Mouse (Mus musculus) naive thymus-derived CD4-positive, alpha-beta T cell, adult 2 months (primary cell): ENCODE data around the gene Myo1h.
A peak's percentile ranks its signal among the peaks of the same experiment; 100 is the strongest.

ENCODE experiments used
- DNase-seq: peaks from one replicate; pipeline ENCODE4 v3.0.0-alpha.2; 2011; ENCODE audit warnings: low read depth

The Myo1h gene

DNA sequence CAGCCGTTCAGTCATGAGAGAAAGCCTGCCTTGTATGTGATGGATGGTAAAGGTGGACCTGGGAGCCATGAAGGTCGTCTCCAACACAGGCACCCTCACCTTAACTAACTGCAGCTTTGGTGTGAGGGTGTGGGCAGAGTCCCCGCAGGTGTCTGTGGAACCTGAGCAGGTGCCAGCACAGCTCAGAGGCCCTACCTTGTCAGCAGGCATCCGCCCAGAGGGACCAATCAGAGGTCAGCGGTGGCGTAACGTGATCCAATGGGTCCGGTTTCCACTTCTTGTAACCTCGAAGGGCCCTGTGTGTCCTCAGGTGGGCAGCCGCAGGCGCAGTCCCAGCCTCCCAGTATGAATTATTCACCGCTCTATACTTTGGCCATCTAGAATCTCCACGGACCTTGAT, at the start of gene Myo1h:
Gene Myo1h (plus strand): TSS at position 293 of the 400 bp plus-strand sequence.
- DNase-seq = no peak

DNA sequence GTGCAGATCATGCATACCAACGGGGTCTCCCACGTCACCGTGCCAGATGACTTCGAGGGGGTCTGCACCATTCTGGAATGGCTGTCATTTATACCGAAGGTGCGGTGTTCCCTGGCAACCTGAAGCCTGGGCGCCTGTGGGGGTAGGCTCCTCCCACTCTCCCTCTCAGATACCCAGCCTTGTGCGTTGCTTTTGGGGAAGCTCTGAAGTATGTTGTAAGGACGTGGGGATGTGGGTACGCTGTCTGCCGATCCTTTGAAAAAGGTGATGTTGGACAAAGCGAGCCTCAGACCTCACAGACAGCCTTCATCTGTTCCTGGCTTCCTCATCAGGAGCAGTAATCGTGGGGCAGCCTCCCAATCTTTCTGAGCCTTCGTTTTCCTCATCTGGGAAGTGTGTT, 49.2 kb upstream of the Myo1h start:
- no peak for DNase-seq

DNA sequence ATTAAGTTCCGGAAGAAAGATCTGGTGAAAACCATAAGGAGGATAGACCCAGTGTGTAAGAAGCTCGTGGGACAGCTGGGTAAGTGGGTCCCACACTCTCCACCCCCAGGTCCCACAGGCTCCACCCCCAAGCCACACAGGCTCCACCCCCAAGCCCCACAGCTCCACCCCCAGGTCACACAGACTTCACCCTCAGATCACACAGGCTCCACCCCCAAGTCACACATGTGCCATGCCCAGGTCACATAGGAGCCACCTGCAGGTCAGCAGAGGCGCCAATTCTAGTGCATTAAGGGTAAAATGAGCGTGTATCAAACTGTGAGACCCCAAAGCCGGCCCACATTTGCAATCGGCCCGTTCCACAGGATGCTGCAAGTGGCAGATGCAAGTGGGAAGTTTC, 42.5 kb upstream of the Myo1h start:
- DNase-seq = no peak

- DNase-seq = peak; percentile 68
Observed at GRCm38 (mm10) chr5:114248174-114248589, 40.8 kb upstream of the Myo1h start.

GRCm38 (mm10) chr5:114259495-114259894, 29.5 kb upstream of the Myo1h start:
- no peak for DNase-seq

DNA sequence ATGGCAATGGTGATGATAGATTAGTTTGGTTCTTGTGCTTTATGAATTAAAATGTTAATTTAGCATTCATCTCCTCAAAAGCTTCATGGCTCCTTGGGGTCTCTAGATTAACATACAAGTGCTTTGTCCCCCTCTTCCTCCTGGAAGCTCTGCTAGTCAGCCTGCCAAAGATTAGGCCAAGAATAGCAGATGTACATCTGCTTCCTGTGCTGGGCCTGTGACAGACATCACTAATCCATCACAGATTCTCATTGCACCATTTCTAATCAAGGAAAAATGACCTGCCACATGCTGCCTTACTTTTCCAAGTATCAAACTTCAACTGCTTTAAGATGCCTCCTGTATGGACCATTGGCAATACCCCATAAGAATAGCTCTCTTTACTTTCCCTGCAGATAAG, 27.5 kb upstream of the Myo1h start:
- no peak for DNase-seq

DNA sequence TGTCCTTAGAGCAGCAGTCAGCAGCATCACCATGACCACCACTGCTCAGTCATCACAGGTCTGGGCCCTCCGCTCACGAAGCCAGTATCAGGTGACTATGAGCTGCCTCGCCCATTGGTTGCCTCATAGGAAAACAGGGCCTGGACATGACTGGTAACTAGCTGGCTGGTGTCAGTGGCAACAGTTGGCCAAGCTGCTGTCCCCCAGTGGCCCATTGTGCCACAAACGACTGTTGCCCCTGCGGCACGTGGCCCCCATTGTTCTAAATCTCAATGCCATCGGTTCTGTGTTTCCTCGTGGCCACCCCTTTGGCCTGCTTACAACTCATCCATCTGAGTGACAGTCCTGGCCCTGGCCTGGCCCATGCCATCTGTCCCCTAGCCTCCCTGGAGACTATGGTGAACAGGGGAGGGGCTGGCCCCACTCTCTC, 24.9 kb upstream of the Myo1h start:
- no peak for DNase-seq

DNA sequence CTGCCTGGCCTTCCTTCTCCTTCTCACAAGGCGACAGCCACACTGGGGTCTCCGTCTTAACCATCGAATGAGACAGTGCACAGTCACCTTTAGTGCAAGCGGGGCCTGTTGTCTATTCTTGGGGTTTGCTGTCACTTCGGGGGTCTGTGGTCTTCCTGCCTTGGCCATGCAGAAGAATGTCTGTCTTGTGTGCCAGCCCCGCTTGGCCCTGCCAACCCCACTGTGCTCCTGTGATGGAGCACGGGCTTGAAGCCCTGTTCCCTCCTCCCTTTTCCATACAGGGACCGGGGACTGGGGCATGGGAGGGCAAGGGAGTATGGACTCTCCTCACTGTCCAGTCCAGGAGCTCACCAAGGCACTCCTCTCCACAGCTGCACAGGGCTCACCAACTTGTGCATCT, 24.2 kb upstream of the Myo1h start:
- no peak for DNase-seq

DNA sequence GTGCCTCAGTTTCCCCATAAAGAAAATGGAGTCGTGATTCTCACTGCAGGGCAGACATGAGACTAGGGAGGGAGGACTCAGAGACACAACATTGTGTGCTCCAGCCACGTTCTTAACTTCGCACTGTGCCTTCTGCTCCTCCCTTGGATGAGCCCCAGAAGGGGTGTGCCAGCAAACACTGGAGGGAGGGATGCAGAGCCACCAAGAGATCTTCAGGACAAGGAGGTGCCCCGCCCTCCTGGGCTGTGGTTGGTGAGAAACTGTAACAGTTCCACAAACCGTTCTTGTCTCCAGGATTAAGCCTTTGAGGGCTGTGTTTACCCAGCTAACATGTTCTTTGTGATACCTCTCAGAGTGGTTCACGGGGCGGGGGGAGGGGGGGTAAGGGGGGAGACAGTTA, 20.3 kb upstream of the Myo1h start:
- DNase-seq = no peak

DNA sequence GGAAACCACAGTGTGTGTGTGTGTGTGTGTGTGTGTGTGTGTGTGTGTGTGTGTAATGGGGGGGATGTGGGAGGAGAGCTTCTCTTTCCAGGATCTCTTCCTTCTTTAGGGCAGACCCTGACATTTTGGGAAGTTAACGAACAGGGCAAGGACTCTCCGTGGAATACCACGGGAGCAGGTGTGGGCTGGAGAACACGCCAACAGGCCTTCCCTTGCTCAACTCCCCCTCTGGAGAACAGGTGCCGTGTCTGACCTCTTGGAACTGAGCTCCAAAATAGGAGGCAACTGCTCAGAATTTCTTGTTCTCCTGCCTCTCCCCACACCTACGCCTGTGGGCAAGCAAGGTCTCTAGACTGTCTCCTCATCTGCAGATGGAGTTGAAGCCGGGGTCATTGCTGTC, 19.5 kb upstream of the Myo1h start:
- no peak for DNase-seq

- DNase-seq = no peak
Observed at GRCm38 (mm10) chr5:114269984-114270383, 19.0 kb upstream of the Myo1h start.

DNA sequence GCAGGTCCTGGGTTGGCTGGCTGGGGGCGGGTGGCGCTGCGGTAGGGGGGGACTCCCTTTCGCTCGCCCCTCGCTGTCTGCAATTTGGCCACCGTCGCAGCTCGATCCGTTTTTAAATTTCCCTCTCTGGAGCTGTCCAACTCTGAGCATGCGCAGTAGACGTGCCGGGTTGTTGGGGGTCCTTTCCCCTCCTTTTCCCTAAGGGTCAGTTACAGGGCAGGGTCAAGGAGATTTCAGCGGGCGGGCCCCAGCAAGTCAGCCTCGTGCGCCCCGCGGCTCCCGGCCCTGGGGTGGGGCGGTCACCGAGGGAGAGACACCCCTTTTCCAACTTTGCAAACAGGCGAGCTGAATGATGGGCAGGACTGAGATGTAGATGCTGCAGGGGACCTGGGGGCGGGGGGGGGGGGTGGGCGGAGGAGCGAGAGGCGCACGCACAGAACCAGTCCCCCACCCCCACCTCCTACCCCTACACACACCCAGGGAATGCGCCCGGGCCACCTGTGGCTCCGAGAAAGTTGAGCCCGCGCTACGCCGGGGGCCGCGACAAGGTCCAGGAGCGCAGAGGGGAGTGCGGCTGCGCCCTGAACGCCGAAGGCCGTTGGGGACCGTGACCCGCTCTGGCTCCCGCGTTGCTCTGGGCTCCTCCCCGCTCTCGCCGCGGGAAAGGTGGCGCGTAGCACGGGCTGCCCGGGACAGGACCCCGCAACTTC, 15.1 kb upstream of the Myo1h start, which contains the start of gene Foxn4:
Gene Foxn4 (minus strand): TSS at position 115 of the 710 bp plus-strand sequence.
- no peak for DNase-seq

GRCm38 (mm10) chr5:114275339-114275738, 13.6 kb upstream of the Myo1h start:
- no peak for DNase-seq

DNA sequence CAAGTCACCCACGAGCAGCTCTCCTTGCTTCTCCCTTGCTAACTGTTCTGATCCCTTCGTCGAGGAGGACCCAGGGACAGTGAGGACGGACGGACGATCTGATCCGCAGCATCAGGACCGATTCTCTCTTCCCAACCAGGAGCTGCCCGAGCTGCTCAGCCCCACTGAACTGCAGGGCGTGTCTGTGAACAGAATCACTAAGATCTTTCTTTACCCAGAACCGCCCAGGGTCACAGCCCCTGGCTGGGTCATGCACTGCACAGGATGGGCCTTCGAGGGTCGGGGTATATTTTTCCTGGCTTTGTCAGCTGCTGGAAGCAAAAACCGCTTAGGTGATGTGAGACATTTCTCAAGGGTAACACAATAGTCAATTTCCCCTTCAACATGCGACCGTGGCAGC, 13.0 kb upstream of the Myo1h start:
- DNase-seq = no peak

GRCm38 (mm10) chr5:114279382-114280143, 9.4 kb upstream of the Myo1h start:
- DNase-seq = no peak

DNA sequence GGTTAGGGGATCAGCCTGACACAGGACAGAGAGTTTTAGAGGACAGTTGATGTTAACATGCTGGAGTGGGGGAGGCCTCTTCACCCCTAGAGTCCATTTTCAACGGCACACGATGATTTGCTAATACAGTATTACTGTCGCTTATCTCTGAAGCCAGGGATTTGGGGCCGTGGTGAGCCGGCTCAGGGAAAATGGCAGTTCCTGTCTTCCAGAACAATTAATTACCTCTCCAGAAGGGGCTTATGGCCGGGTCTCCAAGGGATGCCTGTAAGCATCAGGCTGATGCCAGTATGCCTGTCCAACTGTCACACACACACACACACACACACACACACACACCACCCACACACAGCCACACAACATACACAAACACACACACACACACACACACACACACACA, 6.6 kb upstream of the Myo1h start:
- DNase-seq = no peak

DNA sequence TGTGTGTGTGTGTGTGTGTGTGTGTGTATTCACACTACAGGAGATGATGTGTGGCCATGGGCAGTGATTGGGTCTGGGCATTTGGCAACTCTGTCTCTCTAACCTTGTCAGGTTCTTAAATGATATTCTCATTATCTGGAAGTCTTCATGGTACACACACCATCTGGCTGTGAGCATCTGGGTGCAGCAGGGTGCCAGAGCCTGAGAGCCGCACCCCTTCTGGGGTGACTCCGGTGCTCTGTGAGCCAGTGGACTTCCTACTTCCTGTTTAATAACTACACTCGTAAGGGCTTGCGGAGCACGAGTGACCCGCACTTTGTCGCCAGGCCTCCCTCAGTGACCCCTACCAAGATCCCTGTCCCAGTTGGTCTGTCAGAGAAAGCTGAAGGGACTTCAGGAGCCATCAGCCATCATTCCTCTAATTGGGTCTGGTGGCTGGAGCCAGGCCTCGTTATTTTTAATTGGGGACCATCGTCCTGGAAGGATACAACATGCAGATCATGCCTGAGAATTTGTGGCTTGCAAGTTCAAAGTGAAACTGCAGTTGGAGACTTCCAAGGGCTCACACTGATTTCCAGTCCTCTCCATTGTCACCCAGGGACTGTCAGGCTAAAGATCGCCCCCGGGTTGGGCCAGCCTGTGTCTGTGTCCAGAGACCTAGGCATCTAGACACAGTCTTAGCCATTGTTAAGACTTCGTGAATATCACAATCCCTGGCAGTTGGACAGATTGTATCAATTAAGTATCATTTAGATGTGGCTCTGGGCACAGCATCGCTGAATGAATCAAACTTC, 4.2 kb upstream of the Myo1h start:
- DNase-seq = no peak

DNA sequence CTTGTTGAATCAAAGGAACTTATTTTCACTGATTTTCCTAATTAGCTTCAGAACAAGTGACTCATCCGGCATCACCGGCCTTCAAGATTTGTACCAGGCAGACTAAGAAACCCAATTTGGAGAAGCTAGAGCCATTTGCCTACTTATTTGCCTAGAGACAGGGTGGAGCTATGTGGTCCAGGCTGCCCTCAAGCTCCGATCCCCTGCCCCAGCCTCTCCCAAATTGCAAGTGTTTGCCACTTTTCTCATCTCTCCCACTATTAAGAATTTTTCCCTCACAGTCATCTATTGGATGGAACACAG, 3.6 kb upstream of the Myo1h start:
- no peak for DNase-seq

GRCm38 (mm10) chr5:114286102-114286501, 2.9 kb upstream of the Myo1h start:
- no peak for DNase-seq

DNA sequence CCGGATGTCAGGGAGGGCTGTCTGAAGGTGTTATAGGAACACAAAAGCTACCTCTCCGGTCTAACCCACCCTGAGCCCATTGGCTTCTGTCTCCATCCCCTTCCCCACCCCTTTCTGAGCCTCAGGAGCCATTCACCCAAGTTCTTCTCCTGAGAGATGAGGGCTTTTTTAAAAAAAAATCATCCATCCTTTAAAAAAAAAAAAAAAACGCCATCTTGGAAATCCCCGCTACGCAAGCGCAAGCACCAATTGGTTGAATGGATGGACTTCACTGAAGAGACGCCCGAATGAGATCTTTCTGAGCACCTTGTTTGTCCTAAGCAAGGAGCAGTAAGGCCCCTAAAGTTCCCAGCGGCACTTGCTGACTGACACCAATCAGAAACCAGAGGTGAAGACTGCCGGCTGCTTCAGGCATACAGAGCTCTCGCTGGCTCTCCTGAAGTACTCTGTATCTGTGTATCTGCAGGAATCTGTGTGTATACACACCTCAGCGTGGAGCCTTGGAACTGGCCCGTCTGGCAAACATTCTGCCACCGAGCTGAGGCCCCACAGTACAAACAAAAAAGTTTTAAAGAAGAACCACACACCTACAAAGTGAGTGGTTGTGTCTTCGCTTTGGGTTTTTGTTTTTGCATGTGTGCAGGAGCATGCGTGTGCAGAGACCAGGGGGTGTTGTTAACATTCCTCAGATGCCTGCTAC, 1.9 kb upstream of the Myo1h start:
- DNase-seq = no peak

DNA sequence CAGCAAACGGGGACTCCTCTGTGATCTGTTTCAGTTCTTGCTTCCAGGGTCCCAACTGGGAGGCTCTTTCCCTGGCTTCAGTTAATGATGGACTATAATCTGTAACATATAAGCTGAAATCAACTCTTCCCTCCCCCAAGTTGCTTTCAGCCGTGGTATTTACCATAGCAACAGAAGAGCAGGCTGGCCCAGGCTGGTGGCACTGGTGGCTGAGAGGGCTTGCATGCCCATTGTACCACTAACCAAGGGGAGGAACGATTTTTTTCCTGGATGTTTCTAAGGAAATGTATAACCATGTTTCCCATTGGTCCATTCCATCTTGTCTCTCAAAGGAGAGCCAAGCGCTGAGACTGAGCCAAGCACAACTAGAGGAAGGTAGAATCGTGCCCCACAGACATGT, 570 bp upstream of the Myo1h start:
- DNase-seq = no peak

DNA sequence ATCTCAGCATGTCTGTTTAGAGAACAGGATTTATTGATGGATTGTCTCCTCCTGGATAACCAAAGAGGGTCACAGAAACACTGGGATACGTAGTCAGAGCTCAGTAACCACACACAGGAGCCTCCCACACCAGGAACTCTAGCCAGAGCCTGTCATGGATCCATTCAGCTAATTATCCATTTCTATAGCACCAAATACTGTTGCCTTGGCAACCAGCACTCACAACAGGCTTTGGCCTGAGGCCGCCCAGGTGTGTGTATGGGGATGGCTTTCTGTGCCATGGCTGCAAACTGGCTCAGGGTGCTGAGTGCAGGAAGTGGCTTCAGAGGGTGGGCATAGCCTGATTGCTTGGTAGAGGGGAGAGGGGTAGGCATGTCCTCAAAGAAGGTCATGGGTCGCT, 1.0 kb downstream of the Myo1h start:
- no peak for DNase-seq
